Mouse (Mus musculus): ENCODE results near the gene Lrmda.

Gene Lrmda

DNA sequence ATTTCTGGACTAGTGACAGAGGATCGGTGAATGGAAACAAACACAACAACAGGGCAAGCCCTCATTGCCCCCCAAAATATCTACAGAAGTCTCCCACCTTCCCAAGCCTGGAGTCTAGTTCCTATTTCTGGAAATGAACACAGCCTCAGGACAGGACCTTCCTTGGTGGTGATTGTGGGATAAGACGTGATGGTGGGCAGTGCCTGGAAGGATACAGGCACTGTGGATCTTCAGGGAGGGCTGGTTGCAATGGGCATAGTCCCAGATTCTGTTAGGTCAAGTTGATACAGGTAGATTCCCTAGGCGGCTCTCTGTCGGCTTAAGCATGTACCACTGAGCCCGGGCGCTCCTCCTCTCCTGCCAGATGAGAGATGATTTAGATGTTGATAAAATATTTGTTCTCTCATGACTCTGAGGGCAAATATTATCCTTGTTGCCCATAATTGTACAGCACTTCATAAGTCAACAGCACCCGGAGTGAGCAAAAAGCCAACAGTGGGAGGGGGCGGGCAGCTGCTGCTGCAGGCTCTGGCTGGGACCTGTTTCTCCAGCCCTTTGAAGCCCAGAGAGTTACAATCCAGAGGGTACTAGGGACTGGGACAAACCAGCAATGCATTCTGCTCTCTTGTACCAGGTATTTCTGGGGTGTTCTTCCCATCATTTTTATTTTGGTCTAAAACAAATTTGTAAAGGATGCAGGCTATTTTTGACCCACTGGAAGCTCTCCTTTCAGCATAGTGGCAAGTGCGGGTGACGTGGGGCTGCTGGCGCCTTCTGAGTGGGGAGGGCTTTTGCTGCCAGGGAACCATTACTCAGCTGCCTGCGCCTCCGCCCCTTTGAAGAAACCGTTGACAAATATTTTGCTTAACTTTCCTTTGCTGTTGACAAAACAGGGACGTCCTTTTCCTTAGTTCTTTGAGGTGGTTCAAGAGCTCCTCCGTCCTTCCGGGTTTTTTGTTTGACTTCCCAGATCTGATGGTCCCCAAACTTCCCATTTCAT lies 630.8 kb downstream of the Lrmda start:
- no peak for DNase-seq (ENCODE audit: low spot score in 2 of 2)

DNA sequence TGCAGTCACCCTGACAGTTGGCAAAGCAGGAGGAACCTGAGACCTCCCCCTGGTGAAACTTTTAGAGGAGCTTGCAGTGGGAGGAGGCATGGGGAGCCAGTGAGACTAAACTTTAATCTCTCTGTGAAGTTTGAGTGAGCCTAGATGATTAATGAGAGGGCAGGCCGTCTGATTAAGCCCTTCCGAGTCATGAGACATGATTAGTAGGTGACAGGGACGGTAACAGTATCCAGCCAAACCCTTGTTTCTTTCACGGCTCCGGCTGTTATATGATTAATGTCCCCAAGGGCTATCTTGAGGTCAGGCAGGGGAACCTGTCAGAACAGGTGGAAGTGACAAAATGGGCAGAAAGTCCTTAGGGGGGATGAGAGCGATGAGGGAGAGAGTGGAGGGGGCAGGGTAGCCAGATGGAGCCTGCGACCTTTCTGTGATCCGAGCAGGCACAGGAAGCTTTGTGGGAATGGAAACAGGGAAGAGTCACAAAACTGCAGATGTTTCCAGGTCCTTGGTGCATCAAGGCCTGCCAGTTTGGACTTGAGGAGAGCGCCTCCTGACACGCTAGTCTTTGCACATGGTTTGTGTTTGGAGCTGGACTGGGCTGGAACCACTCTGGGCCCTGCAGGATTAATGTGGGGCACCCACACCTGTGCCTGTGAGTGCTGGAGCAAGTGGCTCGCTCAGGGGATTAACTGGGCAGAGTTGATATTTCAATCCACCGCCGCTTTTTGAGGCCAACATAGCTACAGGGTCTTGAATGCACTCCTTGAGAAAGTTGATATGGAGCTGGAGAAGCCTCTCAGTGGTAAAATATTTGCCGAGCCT lies 631.8 kb downstream of the Lrmda start:
- DNase-seq (ENCODE audit: low spot score in 2 of 2): no peak

DNA sequence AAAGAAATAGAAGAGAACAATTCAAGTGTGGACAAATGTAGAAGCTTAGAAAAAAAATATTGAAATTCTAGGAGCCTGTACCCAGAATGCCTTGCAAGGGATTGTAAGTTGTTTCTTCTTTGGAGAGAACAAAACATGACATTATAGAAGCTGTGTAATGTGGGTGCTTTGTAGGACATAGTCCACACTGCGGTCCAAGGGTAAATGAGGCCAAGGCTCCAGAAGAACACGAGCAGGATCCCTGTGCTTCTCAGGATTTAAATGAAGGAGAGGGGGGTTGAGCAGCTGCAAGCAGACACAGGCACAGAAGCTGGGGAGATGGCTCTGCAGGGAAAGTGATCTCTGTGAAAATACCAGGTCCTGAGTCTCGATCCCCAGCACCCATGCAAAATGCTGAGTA lies 643.0 kb downstream of the Lrmda start:
- DNase-seq (ENCODE audit: low spot score in 2 of 2): no peak

DNA sequence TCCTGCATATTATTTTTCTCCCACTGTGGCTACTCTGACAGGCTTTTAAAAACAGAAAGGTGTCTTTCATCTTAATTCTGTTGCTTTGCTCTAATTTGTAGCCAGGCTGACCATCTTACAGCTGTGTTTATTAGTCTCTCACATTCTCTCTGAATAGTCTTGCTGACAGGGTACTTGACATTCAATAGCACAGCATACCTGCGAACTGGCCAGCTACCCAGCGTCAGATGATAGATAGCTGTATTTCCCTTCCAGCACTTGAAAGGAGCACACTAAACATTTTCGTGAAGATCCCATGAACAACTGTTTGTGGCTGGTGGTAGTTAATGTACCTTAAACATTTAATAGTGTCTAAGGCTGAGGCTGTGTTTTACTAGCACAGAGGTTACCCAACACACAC lies 646.9 kb downstream of the Lrmda start:
- DNase-seq (ENCODE audit: low spot score in 2 of 2): no peak

DNA sequence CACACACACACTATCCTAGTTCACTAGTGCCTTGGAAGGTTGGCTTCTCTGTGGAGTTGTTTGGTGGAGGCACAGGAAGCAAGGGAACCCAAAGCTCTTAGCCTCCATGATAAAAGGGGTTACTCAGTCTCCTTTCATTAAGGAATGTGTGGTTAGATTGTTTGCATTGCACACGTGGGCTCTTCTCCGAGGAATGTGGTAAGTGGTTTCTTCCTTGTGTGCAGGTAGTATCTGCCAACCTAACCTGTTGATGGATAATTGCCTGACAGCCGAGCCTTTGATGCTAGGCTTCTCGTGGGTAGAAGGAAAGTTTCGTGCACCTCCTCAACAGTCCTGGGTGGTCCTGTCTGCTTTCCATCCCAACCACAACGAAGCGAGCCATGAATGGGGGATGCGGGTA lies 648.8 kb downstream of the Lrmda start:
- no peak for DNase-seq (ENCODE audit: low spot score in 2 of 2)

DNA sequence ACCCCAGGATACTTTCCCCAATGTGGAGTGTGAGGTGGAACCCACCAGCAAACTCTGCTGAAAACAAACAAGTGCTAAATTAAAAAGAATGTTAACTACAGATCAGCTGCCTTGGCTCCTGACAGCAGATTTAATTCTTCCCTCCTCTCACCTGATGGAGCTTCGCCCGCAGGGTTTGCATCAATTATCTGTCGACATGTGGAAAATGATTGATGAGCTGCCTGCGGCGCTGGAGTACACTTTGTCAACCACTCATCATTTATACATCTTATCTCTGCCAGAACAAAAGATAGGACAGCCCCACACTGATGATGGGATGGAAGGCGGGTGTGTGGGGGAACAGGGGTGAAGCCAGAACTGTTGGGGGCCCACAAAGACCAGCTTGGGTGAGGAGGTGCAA lies 649.2 kb downstream of the Lrmda start:
- DNase-seq (ENCODE audit: low spot score in 2 of 2): no peak

DNA sequence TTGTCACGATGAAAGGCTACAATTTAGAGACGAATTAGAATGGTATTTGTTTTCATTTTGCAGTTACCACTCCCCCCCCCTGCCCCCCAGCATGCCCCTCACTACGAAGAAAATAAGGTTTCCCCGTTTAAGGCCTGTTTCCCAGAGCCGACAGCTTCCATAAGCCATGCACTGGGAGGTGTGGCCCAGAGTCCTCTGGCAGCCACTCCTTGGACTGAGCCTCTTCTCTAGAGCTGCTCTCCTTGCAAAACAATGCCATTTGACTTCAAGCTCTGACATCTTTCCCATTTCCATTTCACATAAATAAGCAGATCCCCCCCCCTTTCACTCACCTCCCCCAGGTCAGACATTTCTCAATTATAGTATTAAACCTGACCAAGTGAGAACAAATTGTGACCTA lies 654.1 kb downstream of the Lrmda start:
- no peak for DNase-seq (ENCODE audit: low spot score in 2 of 2)

DNA sequence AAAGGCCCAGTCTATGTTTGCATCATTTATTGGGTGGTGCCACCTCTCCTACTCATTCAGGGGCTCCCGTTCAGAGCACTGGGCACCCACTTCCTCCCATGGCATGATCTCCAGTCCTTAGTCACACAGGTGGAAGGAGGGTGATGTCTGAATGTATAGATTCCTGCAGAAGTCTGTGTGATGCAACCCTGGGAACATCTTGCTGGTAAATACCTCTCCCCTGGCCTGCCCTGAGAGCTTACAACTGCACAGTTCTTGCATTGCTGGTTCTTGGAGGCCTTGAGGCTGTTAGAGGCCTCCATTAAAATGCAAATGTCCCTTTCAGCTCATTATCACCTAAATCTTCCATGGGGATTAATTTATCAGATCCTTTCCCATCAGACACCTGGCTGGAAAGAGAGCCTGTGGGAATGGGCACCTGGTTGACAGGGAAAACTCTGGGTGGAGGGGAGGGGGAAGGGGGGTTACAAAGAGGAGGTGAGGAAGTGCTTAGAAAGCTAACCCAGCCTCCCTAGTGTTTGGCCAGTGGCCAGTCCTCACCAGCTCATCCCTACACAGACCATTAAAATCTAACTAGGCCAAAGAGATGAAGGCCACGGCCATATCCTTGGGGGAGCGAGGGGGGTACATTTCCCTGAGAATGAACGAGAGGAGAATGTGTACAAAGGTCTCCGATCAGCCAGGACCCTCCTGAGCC lies 659.6 kb downstream of the Lrmda start:
- no peak for DNase-seq (ENCODE audit: low spot score in 2 of 2)

DNA sequence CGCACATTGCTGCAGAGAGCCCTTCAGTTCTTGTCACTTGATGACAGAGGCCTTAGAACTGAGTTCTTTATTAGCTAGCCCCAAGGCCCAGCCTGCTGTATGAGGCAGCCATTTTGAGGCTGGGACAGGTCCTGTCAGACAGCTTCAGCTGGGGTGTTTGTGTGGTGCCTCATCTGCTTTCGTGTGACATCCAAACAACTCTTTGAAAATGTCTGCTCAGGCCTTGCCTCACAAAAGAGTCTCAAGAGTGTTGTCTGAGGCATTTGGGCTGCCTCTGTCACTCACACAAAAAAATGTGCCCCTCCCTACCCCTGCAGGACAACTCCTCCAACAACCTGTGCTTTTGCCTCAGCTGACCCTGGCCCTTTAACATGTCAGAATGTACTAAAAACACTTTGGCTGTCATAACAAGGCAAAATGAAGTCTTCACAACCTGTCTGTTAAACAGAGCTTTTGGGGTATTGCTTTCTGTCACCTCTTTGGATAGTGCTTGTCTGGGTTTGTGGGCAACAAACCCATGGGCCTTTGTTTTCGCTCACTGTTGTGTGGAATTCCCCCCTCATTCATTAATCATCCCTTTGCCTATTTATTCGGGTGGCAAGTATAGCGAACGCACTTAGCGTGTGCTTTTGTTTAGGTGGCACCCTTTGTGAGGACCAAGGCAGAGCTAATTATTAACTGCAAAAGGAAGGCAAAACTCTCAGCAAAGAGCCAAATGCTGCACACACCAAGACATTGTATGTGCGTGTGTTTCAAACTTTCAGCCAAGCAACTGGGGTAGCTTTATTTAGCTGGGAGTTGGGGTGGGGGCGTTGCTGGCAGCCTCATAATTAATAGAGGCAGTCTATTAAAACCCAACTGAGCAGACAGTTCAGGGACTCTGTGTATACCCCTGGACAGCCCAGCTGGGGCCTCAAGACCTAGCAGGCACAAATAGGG lies 660.5 kb downstream of the Lrmda start:
- no peak for DNase-seq (ENCODE audit: low spot score in 2 of 2)

DNA sequence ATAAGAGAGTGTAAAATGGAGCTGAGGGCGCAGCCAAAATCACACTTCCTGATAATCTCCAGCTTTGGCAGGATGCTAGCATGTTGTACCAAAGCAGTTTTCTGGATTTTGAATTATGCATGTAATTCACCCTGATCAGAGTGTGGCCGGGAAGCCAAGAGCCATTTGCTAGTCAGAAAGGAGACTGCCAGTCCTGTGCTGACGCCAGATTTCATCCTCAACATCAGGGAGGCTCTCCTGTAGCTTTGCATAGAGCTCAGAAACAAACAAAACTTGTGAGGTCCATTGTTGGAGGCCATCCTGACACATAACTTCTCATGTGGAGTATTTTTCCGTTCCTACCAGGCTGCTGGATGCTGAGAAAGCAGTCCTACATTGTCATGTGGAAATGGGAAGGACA lies 667.4 kb downstream of the Lrmda start:
- DNase-seq (ENCODE audit: low spot score in 2 of 2): no peak

DNA sequence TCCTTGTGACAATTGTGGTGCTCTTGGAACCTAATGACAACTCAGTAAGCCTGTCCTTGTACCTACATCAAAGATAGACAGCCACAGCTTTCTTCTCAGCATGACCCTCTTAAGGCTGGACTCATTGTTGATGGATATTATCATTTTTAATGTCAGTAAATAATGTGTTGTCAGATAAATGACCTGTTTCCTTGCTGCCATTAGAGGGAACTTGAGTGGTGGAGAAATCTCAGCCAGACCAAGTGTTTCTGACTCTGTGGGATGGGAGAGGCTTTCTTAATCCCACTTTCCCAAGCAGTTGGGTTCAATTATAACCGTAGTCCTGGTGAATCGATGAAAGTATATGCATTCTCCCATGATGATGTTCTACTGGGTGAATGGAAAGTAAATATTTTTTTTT lies 668.9 kb downstream of the Lrmda start:
- DNase-seq (ENCODE audit: low spot score in 2 of 2): no peak

DNA sequence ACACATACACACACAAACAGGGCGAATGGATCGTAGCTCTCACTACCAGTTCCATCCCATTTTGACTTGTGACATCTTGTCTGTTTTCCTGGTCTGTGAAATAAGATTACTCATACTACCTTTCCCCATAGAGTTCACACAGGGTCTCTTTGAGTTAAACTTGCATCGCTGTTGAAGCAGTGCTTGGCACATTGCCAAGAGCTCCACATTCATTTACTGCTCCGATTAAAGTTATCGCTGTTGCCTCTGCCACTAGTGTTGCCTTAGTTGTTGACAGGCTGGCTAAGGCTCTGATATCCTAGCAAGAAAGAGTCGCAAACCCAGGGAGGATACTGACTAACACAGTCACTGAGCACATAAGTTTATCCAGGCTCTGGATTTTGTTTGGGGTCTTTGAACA lies 675.9 kb downstream of the Lrmda start:
- DNase-seq (ENCODE audit: low spot score in 2 of 2): no peak

DNA sequence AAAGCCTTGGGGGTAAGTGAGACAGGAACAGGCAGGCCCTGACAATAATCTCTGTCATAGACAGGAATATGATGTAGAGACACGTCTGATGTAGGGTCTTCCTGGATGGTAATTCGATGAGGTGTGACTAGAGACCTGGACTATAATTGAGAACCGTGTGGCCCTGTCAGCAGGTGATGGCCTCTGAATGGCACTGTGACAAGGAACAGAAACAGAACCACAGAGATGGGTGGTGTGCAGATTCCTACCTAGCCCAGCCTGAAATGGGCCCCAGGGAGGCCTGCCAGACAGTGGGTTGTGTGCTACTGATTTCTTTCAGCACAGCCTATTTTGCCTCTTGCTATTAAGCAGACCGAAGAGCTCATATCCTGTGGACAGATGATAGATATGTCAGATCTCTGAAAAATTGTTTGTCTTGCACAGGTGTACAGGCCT lies 676.4 kb downstream of the Lrmda start:
- no peak for DNase-seq (ENCODE audit: low spot score in 2 of 2)

DNA sequence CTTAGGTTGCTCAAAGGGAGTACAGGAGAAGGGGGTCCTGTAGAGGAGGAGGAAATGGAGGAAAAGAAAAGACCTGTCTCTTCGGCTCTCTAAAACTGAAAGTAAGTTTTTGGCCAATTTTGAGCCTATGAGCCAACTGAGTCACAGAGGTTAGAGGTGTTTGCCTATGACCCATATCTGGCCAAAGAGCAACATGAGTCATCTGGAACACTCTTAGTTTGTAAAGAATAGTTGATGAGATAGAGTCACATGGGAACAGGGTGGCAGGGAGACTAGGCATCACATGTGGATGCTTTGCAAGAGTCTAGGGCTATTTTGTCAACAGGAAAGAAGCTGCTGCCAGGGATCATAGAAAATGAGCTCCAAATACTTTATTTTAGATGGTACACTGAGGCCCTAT lies 680.7 kb downstream of the Lrmda start:
- no peak for DNase-seq (ENCODE audit: low spot score in 2 of 2)

DNA sequence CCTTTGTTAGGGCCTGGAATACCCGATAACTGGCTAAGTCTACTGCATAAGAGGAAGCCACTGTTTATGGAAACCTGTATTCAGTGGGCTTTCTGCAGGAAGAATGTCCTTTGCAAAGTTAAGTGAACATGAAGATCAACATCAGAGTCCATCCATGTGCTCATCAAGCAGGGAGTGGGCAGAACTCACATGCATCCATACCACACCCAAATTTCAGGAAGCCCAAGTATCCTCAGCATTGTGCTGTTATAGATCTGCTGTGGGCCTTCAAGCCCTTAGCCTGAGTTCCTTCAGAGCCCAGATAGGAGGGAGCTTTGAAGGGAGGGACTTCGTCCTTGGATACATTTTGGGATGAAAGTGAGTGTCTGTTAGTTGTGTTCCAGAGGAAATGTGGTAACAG lies 681.2 kb downstream of the Lrmda start:
- no peak for DNase-seq (ENCODE audit: low spot score in 2 of 2)

DNA sequence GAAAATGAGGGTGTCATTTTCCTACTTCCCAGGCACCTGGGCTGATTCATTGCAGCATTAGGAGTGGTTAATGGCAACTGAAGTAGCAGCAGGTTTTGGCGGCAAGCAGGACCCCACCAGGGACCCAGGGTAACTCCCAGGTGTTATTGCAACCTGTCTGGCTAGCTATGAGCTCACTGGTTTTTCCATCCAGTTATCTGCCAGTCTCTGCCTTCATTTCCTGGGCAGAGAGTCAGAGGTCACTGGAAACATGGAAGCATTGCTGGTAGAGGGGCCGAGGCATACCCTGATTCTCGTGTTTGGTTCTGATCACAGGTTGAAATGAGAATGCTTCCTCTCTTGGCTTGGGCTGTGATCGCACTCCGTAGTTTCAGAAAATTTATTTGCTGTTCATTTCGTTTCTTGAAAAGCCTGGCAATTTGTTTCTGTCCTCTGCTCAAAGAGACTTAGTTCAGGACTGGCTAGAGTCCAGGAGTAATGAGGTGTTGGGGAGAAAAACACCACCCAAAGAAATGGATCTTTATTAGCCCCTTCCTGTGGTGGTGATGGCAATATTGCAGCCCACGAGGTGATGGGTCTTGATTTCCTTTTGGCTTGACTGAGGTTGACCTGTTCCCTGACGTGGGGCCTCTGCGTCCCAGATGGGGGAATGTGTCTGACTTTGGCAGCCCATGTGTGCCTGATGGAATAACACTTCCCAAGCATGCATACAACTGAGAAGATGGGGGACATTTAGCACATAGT lies 688.6 kb downstream of the Lrmda start:
- DNase-seq (ENCODE audit: low spot score in 2 of 2): no peak

DNA sequence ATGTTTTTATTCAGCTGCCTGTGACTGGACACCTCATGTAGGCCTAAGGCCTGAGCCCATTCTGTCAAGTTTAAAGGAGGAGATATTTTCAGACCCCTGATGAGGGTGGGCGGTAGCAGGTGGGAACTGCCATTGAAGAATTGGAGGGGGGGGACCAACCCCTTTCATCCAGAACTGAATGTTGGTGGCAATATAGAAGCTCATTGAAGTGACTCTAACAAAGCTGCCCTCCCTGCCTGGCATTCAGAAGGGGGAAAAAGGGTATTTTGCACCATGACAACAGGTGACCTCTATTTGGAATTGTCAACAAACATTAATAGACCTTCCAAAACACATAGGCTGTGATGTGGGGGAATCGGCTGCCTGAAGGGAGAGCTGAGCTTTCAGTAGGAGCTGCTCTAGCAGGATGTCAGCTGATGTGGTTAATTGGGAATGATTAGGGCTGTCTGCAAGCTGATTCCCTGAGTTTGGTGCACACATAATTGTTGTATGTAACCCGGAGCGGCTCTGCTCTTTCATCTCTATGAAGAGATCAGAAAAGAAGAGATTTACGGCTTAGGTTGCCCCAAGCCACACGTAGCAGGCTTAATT lies 690.7 kb downstream of the Lrmda start:
- DNase-seq (ENCODE audit: low spot score in 2 of 2): no peak

DNA sequence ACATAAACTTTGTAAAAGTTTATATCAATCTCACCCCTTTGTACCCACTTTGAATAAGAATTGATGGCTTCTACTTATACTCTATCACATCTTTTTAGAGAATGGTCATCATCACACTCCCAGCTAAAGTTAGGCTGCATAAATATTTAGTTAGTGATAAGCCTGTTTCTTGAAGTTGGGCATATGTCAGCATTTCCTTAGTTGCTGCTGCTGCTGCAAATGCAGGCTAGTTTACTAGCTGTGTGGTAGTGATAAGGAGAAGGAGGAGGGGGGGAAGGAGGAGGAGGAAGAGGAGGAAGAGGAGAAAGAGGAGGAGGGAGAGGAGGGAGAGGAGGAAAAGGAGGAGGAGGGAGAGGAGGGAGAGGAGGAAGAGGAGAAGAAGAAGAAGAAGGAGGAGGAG lies 692.9 kb downstream of the Lrmda start:
- no peak for DNase-seq (ENCODE audit: low spot score in 2 of 2)

DNA sequence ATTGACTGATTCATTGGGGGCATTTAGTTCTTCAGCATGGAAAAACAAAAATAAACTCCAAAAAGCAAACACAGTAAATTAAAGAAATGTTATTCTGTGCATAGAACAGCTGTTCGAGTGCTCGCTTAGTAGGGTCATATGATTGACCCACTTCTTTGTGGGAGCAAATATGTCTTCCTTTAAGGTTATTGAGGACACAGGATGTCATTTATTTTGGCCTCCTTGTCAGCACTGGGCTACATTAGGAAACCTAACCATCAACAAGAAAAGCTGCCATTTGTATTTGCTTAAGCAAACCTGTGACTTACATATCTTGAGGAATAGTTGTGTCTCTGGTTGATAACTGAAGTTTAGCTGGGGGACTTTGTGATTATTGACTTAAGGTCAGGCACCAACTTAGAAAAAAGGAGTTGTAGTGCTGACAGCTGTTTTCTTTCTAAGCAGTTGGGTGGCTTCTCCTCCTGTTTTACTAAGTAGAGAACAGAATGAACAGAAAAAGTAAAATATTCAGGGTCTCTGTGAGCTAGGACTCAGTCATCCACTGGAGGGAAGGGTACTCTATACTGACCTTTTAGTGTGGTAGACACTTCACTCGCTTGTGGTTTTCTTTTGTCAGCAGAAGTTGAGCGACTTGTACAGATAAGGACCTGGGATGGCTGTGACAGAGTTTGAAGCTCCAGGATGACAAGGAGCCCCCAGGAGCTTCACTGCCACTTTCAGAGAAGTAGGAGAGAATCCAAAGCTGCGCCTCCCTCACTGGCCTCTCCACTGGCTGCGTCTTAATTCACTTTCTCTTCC lies 696.3 kb downstream of the Lrmda start:
- no peak for DNase-seq (ENCODE audit: low spot score in 2 of 2)

Data from frontal cortex, postnatal 10 days (tissue).